Mouse (Mus musculus): ENCODE data around the gene C2cd4a. TPM values are rescaled to one million over a fixed set of nuclear protein-coding genes. Genes with fewer than 3 reads are reported as not detected.

Gene C2cd4a
- polyA plus RNA-seq, 1 experiment from 2014 or later: 0.56 TPM

GRCm38 (mm10) chr9:67864011-67864410, 31.9 kb upstream of the C2cd4a start:
- Histone ChIP-seq H3K9ac (ENCODE audit: low read depth, low read length) (no peak overlapping the region), H3K27ac (ENCODE audit: low read depth, low read length) (no peak overlapping the region), H3K36me3 (ENCODE audit: control insufficient read depth, insufficient read depth, low read length) (no peaks in the 10 kb centered on the region), H3K4me2 (no peak overlapping the region), H3K4me1 (ENCODE audit: control insufficient read depth, insufficient read depth, low read length) (no peaks in the 10 kb centered on the region), H3K27me3 (ENCODE audit: control insufficient read depth, insufficient read depth, low read length) (no peaks in the 10 kb centered on the region), H3K9me3 (replicated peaks; ENCODE audit: control insufficient read depth, low read length) (no peaks in the 10 kb centered on the region), H3K4me3 (ENCODE audit: low read depth, low read length) (no peak overlapping the region)
- ATAC-seq (replicated peaks; ENCODE audit: insufficient number of reproducible peaks, low FRiP score, low TSS enrichment): no peak
- WGBS (ENCODE audit: insufficient replicate concordance): 69% methylated on average over 4 of the region's 4 CpGs

- 78% methylated on average over 5 of the region's 5 CpGs for WGBS (ENCODE audit: insufficient replicate concordance)
- Histone ChIP-seq H3K4me3 (ENCODE audit: low read depth, low read length) (no peak overlapping the region), H3K9me3 (replicated peaks; ENCODE audit: control insufficient read depth, low read length) (no peaks in the 10 kb centered on the region), H3K4me2 (no peak overlapping the region), H3K4me1 (ENCODE audit: control insufficient read depth, insufficient read depth, low read length) (no peaks in the 10 kb centered on the region), H3K36me3 (ENCODE audit: control insufficient read depth, insufficient read depth, low read length) (0 out of 2 replicates have a peak, but pooled peaks cover under 1% of the 10 kb centered on the region), H3K9ac (ENCODE audit: low read depth, low read length) (no peak overlapping the region), H3K27me3 (ENCODE audit: control insufficient read depth, insufficient read depth, low read length) (no peaks in the 10 kb centered on the region), H3K27ac (ENCODE audit: low read depth, low read length) (no peak overlapping the region)
- ATAC-seq (replicated peaks; ENCODE audit: insufficient number of reproducible peaks, low FRiP score, low TSS enrichment): no peak
These were observed 31.2 kb upstream of the C2cd4a start for GRCm38 (mm10) chr9:67863332-67863731.

- no peak for ATAC-seq (replicated peaks; ENCODE audit: insufficient number of reproducible peaks, low FRiP score, low TSS enrichment)
- Histone ChIP-seq H3K9me3 (replicated peaks; ENCODE audit: control insufficient read depth, low read length) (no peaks in the 10 kb centered on the region), H3K9ac (ENCODE audit: low read depth, low read length) (no peak overlapping the region), H3K4me2 (no peak overlapping the region), H3K4me1 (ENCODE audit: control insufficient read depth, insufficient read depth, low read length) (no peaks in the 10 kb centered on the region), H3K27ac (ENCODE audit: low read depth, low read length) (no peak overlapping the region), H3K4me3 (ENCODE audit: low read depth, low read length) (no peak overlapping the region), H3K36me3 (ENCODE audit: control insufficient read depth, insufficient read depth, low read length) (peaks cover 6% of the 10 kb centered on the region; the same call in 1 of the 2 replicates), H3K27me3 (ENCODE audit: control insufficient read depth, insufficient read depth, low read length) (no peaks in the 10 kb centered on the region)
- 77% methylated on average over 2 of the region's 2 CpGs for WGBS (ENCODE audit: insufficient replicate concordance)
These were observed 28.1 kb upstream of the C2cd4a start for GRCm38 (mm10) chr9:67860273-67860672.

- no peak overlapping the region for H3K4me3 ChIP-seq (ENCODE audit: low read depth, low read length)
- ATAC-seq (replicated peaks; ENCODE audit: insufficient number of reproducible peaks, low FRiP score, low TSS enrichment): no peak
- H3K27me3 ChIP-seq (ENCODE audit: control insufficient read depth, insufficient read depth, low read length): no peaks in the 10 kb centered on the region
- H3K4me1 ChIP-seq (ENCODE audit: control insufficient read depth, insufficient read depth, low read length): peaks cover 7% of the 10 kb centered on the region; the same call in 1 of the 2 replicates
- no peak overlapping the region for H3K27ac ChIP-seq (ENCODE audit: low read depth, low read length)
- 72% methylated on average over 4 of the region's 4 CpGs for WGBS (ENCODE audit: insufficient replicate concordance)
- no peak overlapping the region for H3K9ac ChIP-seq (ENCODE audit: low read depth, low read length)
- H3K4me2 ChIP-seq: no peak overlapping the region
- 0 out of 2 replicates have a peak, but pooled peaks cover 2% of the 10 kb centered on the region for H3K36me3 ChIP-seq (ENCODE audit: control insufficient read depth, insufficient read depth, low read length)
- no peaks in the 10 kb centered on the region for H3K9me3 ChIP-seq (replicated peaks; ENCODE audit: control insufficient read depth, low read length)
These were observed 19.0 kb upstream of the C2cd4a start for GRCm38 (mm10) chr9:67851150-67851549.

- H3K9me3 ChIP-seq (replicated peaks; ENCODE audit: control insufficient read depth, low read length): no peaks in the 10 kb centered on the region
- no peaks in the 10 kb centered on the region for H3K27me3 ChIP-seq (ENCODE audit: control insufficient read depth, insufficient read depth, low read length)
- H3K4me3 ChIP-seq (ENCODE audit: low read depth, low read length): no peak overlapping the region
- no peak for ATAC-seq (replicated peaks; ENCODE audit: insufficient number of reproducible peaks, low FRiP score, low TSS enrichment)
- H3K36me3 ChIP-seq (ENCODE audit: control insufficient read depth, insufficient read depth, low read length): 0 out of 2 replicates have a peak, but pooled peaks cover 2% of the 10 kb centered on the region
- H3K9ac ChIP-seq (ENCODE audit: low read depth, low read length): no peak overlapping the region
- H3K4me2 ChIP-seq: no peak overlapping the region
- H3K4me1 ChIP-seq (ENCODE audit: control insufficient read depth, insufficient read depth, low read length): peaks cover 7% of the 10 kb centered on the region; the same call in 1 of the 2 replicates
- 88% methylated on average over 3 of the region's 3 CpGs for WGBS (ENCODE audit: insufficient replicate concordance)
- no peak overlapping the region for H3K27ac ChIP-seq (ENCODE audit: low read depth, low read length)
These were observed 17.7 kb upstream of the C2cd4a start for GRCm38 (mm10) chr9:67849846-67850245.

GRCm38 (mm10) chr9:67849397-67849796, 17.3 kb upstream of the C2cd4a start:
- WGBS (ENCODE audit: insufficient replicate concordance): 60% methylated on average over 12 of the region's 12 CpGs
- Histone ChIP-seq H3K27ac (ENCODE audit: low read depth, low read length) (no peak overlapping the region), H3K4me2 (no peak overlapping the region), H3K4me1 (ENCODE audit: control insufficient read depth, insufficient read depth, low read length) (peaks cover 7% of the 10 kb centered on the region; the same call in 1 of the 2 replicates), H3K9me3 (replicated peaks; ENCODE audit: control insufficient read depth, low read length) (no peaks in the 10 kb centered on the region), H3K36me3 (ENCODE audit: control insufficient read depth, insufficient read depth, low read length) (no peaks in the 10 kb centered on the region), H3K9ac (ENCODE audit: low read depth, low read length) (no peak overlapping the region), H3K4me3 (ENCODE audit: low read depth, low read length) (no peak overlapping the region), H3K27me3 (ENCODE audit: control insufficient read depth, insufficient read depth, low read length) (no peaks in the 10 kb centered on the region)
- ATAC-seq (replicated peaks; ENCODE audit: insufficient number of reproducible peaks, low FRiP score, low TSS enrichment): no peak

- ATAC-seq (replicated peaks; ENCODE audit: insufficient number of reproducible peaks, low FRiP score, low TSS enrichment): no peak
- no peak overlapping the region for H3K27ac ChIP-seq (ENCODE audit: low read depth, low read length)
- H3K36me3 ChIP-seq (ENCODE audit: control insufficient read depth, insufficient read depth, low read length): no peaks in the 10 kb centered on the region
- no peak overlapping the region for H3K4me2 ChIP-seq
- H3K4me3 ChIP-seq (ENCODE audit: low read depth, low read length): no peak overlapping the region
- 87% methylated on average over 3 of the region's 3 CpGs for WGBS (ENCODE audit: insufficient replicate concordance)
- peaks cover 7% of the 10 kb centered on the region; the same call in 1 of the 2 replicates for H3K4me1 ChIP-seq (ENCODE audit: control insufficient read depth, insufficient read depth, low read length)
- no peaks in the 10 kb centered on the region for H3K9me3 ChIP-seq (replicated peaks; ENCODE audit: control insufficient read depth, low read length)
- H3K27me3 ChIP-seq (ENCODE audit: control insufficient read depth, insufficient read depth, low read length): no peaks in the 10 kb centered on the region
- H3K9ac ChIP-seq (ENCODE audit: low read depth, low read length): no peak overlapping the region
These were observed 15.5 kb upstream of the C2cd4a start for GRCm38 (mm10) chr9:67847606-67848005.

- H3K4me1 ChIP-seq (ENCODE audit: control insufficient read depth, insufficient read depth, low read length): peaks cover 7% of the 10 kb centered on the region; the same call in 1 of the 2 replicates
- 96% methylated on average over 2 of the region's 2 CpGs for WGBS (ENCODE audit: insufficient replicate concordance)
- H3K4me3 ChIP-seq (ENCODE audit: low read depth, low read length): no peak overlapping the region
- H3K4me2 ChIP-seq: no peak overlapping the region
- H3K27ac ChIP-seq (ENCODE audit: low read depth, low read length): no peak overlapping the region
- H3K9ac ChIP-seq (ENCODE audit: low read depth, low read length): no peak overlapping the region
- H3K36me3 ChIP-seq (ENCODE audit: control insufficient read depth, insufficient read depth, low read length): no peaks in the 10 kb centered on the region
- no peaks in the 10 kb centered on the region for H3K27me3 ChIP-seq (ENCODE audit: control insufficient read depth, insufficient read depth, low read length)
- ATAC-seq (replicated peaks; ENCODE audit: insufficient number of reproducible peaks, low FRiP score, low TSS enrichment): no peak
- H3K9me3 ChIP-seq (replicated peaks; ENCODE audit: control insufficient read depth, low read length): no peaks in the 10 kb centered on the region
These were observed 14.0 kb upstream of the C2cd4a start for GRCm38 (mm10) chr9:67846089-67846488.

- peaks cover 7% of the 10 kb centered on the region; the same call in 1 of the 2 replicates for H3K4me1 ChIP-seq (ENCODE audit: control insufficient read depth, insufficient read depth, low read length)
- ATAC-seq (replicated peaks; ENCODE audit: insufficient number of reproducible peaks, low FRiP score, low TSS enrichment): no peak
- no peaks in the 10 kb centered on the region for H3K9me3 ChIP-seq (replicated peaks; ENCODE audit: control insufficient read depth, low read length)
- H3K4me3 ChIP-seq (ENCODE audit: low read depth, low read length): no peak overlapping the region
- H3K4me2 ChIP-seq: no peak overlapping the region
- WGBS (ENCODE audit: insufficient replicate concordance): 79% methylated on average over 5 of the region's 5 CpGs
- no peaks in the 10 kb centered on the region for H3K36me3 ChIP-seq (ENCODE audit: control insufficient read depth, insufficient read depth, low read length)
- no peak overlapping the region for H3K9ac ChIP-seq (ENCODE audit: low read depth, low read length)
- no peaks in the 10 kb centered on the region for H3K27me3 ChIP-seq (ENCODE audit: control insufficient read depth, insufficient read depth, low read length)
- H3K27ac ChIP-seq (ENCODE audit: low read depth, low read length): no peak overlapping the region
These were observed 13.5 kb upstream of the C2cd4a start for GRCm38 (mm10) chr9:67845648-67846047.
